ENCODE assay signal across 29 mouse cellular contexts in the genomic region with DNA sequence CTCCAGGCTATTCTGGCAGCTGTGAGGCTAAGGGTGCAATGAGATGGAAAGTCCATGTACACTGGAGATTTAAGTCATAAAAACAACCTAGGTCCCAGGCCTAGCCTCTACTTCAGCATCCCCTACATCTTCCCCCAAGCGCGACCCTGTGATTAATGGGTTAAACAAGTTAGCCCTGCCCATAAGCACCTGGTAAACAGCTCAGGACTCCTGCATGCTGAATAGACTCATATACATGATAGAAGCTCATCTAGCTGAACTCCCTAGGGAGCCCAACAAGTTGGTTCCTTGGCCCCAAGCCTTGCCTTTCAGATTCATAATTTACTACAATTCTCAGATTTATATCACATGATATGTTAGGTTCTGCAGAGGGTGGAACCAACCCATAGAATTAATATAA. TPM values are rescaled to one million over a fixed set of nuclear protein-coding genes. Genes with fewer than 3 reads are reported as not detected.
A peak's percentile ranks its signal among the peaks of the same experiment; 100 is the strongest.
DNase-seq lines count a peak whose midpoint lies in the region; ATAC-seq and TF ChIP-seq lines count a peak whose summit lies in the region.
"Had no signal": no experiment of that assay in that cellular context is flagged by ENCODE, and none has a peak within 500 bp of the region (broad histone marks: within the 10 kb centered on the region; RNA-seq: fewer than 3 reads in every experiment).

No protein-coding gene starts in this region.

- H3K27ac ChIP-seq in kidney, embryonic 16.5 days (ENCODE audit: low read length), result no peak overlapping the region
- no peak overlapping the region for H3K27ac ChIP-seq in kidney, embryonic 15.5 days
- H3K27ac ChIP-seq in hindbrain, embryonic 13.5 days, result no peak overlapping the region
- H3K27ac ChIP-seq in stomach, postnatal 0 days (replicated peaks), result no peak overlapping the region
- H3K27ac ChIP-seq: embryonic facial prominence, embryonic 10.5 days; embryonic facial prominence, embryonic 13.5 days; forebrain, embryonic 10.5 days; forebrain, embryonic 13.5 days; heart, adult 2 months; heart, embryonic 10.5 days; heart, embryonic 13.5 days; hindbrain, embryonic 15.5 days had no signal

- no peak overlapping the region for H3K9ac ChIP-seq in kidney, embryonic 16.5 days (replicated peaks; ENCODE audit: low read length)
- H3K9ac ChIP-seq in kidney, embryonic 15.5 days, result no peak overlapping the region
- no peak overlapping the region for H3K9ac ChIP-seq in hindbrain, embryonic 13.5 days
- H3K9ac ChIP-seq in stomach, postnatal 0 days (ENCODE audit: low read length), result no peak overlapping the region
- H3K9ac ChIP-seq: embryonic facial prominence, embryonic 13.5 days; forebrain, embryonic 13.5 days; heart, embryonic 13.5 days; hindbrain, embryonic 15.5 days had no signal

- WGBS in kidney, embryonic 16.5 days, result 92% methylated on average over 2 of the region's 2 CpGs
- 96% methylated on average over 2 of the region's 2 CpGs for WGBS in kidney, embryonic 15.5 days
- 98% methylated on average over 2 of the region's 2 CpGs for WGBS in hindbrain, embryonic 13.5 days
- 87% methylated on average over 2 of the region's 2 CpGs for WGBS in stomach, postnatal 0 days

- ATAC-seq in kidney, embryonic 16.5 days (ENCODE audit: low FRiP score, low TSS enrichment), result no peak
- ATAC-seq in kidney, embryonic 15.5 days (replicated peaks; ENCODE audit: low FRiP score), result no peak
- no peak for ATAC-seq in hindbrain, embryonic 13.5 days (ENCODE audit: low FRiP score)
- no peak for ATAC-seq in stomach, postnatal 0 days (ENCODE audit: low FRiP score, low TSS enrichment)
- ATAC-seq: activated CD4-positive, CD25-positive, alpha-beta regulatory T cell, adult 4 months; forebrain, embryonic 13.5 days; forebrain, embryonic 16.5 days had no signal

- peak; percentile 14 for DNase-seq in kidney, adult 11 months
- peak; percentile 19 for DNase-seq in kidney, adult 9 months
- DNase-seq in NIH3T3 (ENCODE audit: low read depth), result peak; percentile 19
- DNase-seq in ZHBTc4 (ENCODE audit: low read depth, low spot score), result peak; percentile 64
- DNase-seq in stomach, postnatal 0 days (ENCODE audit: low spot score), result no peak
- DNase-seq: adrenal gland, adult 8-10 months; adrenal gland, postnatal 25 days; cerebellum, adult 11-12 months; cerebellum, adult 8-10 months; cerebellum, postnatal 10 days; cerebellum, postnatal 36 days; embryo, embryonic 11 days; gastrocnemius, postnatal 10 days; gastrocnemius, postnatal 36 days; heart, adult 2 months; heart, postnatal 14 days; heart, postnatal 4 days had no signal

- no peak overlapping the region for H3K4me2 ChIP-seq in kidney, embryonic 16.5 days (replicated peaks; ENCODE audit: low read depth, low read length)
- H3K4me2 ChIP-seq in kidney, embryonic 15.5 days, result no peak overlapping the region
- H3K4me2 ChIP-seq in hindbrain, embryonic 13.5 days, result no peak overlapping the region
- H3K4me2 ChIP-seq in stomach, postnatal 0 days (replicated peaks; ENCODE audit: low read depth), result no peak overlapping the region
- H3K4me2 ChIP-seq: embryonic facial prominence, embryonic 13.5 days; forebrain, embryonic 13.5 days; heart, embryonic 13.5 days; hindbrain, embryonic 15.5 days had no signal

- TF ChIP-seq EP300 in stomach, postnatal 0 days (optimal IDR thresholded peaks at IDR 0.05), result no peak

- H3K36me3 ChIP-seq in kidney, embryonic 16.5 days (ENCODE audit: insufficient read depth, low read length), result no peaks in the 10 kb centered on the region
- no peaks in the 10 kb centered on the region for H3K36me3 ChIP-seq in kidney, embryonic 15.5 days
- no peaks in the 10 kb centered on the region for H3K36me3 ChIP-seq in hindbrain, embryonic 13.5 days
- H3K36me3 ChIP-seq in stomach, postnatal 0 days (ENCODE audit: control insufficient read depth, insufficient read depth, low read length), result no peaks in the 10 kb centered on the region
- H3K36me3 ChIP-seq: embryonic facial prominence, embryonic 10.5 days; embryonic facial prominence, embryonic 13.5 days; forebrain, embryonic 10.5 days; heart, embryonic 10.5 days; heart, embryonic 13.5 days; hindbrain, embryonic 15.5 days had no signal

- no peaks in the 10 kb centered on the region for H3K27me3 ChIP-seq in kidney, embryonic 16.5 days (ENCODE audit: insufficient read depth, low read length)
- no peaks in the 10 kb centered on the region for H3K27me3 ChIP-seq in kidney, embryonic 15.5 days
- no peaks in the 10 kb centered on the region for H3K27me3 ChIP-seq in hindbrain, embryonic 13.5 days
- H3K27me3 ChIP-seq in stomach, postnatal 0 days (ENCODE audit: control insufficient read depth, insufficient read depth, low read length), result no peaks in the 10 kb centered on the region
- H3K27me3 ChIP-seq: forebrain, embryonic 13.5 days; heart, embryonic 13.5 days; hindbrain, embryonic 15.5 days had no signal

- no peaks in the 10 kb centered on the region for H3K4me1 ChIP-seq in kidney, embryonic 16.5 days (ENCODE audit: insufficient read depth, low read length)
- H3K4me1 ChIP-seq in kidney, embryonic 15.5 days, result no peaks in the 10 kb centered on the region
- no peaks in the 10 kb centered on the region for H3K4me1 ChIP-seq in hindbrain, embryonic 13.5 days (replicated peaks)
- H3K4me1 ChIP-seq in stomach, postnatal 0 days (replicated peaks; ENCODE audit: control insufficient read depth, insufficient read depth), result no peaks in the 10 kb centered on the region
- H3K4me1 ChIP-seq: forebrain, embryonic 10.5 days; forebrain, embryonic 13.5 days; heart, embryonic 10.5 days; heart, embryonic 13.5 days; hindbrain, embryonic 15.5 days had no signal

- TF ChIP-seq CTCF in stomach, postnatal 0 days (IDR thresholded peaks at IDR 0.05; ENCODE audit: low read depth), result no peak

- no peaks in the 10 kb centered on the region for H3K9me3 ChIP-seq in kidney, embryonic 16.5 days (ENCODE audit: low read length)
- H3K9me3 ChIP-seq in kidney, embryonic 15.5 days (replicated peaks), result no peaks in the 10 kb centered on the region
- no peaks in the 10 kb centered on the region for H3K9me3 ChIP-seq in hindbrain, embryonic 13.5 days
- H3K9me3 ChIP-seq in stomach, postnatal 0 days (ENCODE audit: control insufficient read depth, low read length), result no peaks in the 10 kb centered on the region
- H3K9me3 ChIP-seq: embryonic facial prominence, embryonic 10.5 days; embryonic facial prominence, embryonic 13.5 days; forebrain, embryonic 10.5 days; forebrain, embryonic 13.5 days; heart, embryonic 10.5 days; heart, embryonic 13.5 days; hindbrain, embryonic 15.5 days had no signal

- no peak overlapping the region for H3K4me3 ChIP-seq in kidney, embryonic 16.5 days (ENCODE audit: low read length)
- no peak overlapping the region for H3K4me3 ChIP-seq in kidney, embryonic 15.5 days (replicated peaks)
- H3K4me3 ChIP-seq in hindbrain, embryonic 13.5 days, result no peak overlapping the region
- H3K4me3 ChIP-seq in stomach, postnatal 0 days (ENCODE audit: low read depth, low read length), result no peak overlapping the region
- H3K4me3 ChIP-seq: embryonic facial prominence, embryonic 10.5 days; embryonic facial prominence, embryonic 13.5 days; forebrain, embryonic 10.5 days; forebrain, embryonic 13.5 days; heart, adult 2 months; heart, embryonic 10.5 days; heart, embryonic 13.5 days; hindbrain, embryonic 15.5 days had no signal

RNA-seq across cellular contexts. Expression of a gene that starts 42.0 kb away (rescaled TPM):
- polyA plus RNA-seq in kidney, embryonic 16.5 days (2015; fragmentation: Nextera tagmentation; extraction: Ambion mirVana), result 65.9 and 66.9 TPM in 2 replicates
- polyA plus RNA-seq in kidney, embryonic 15.5 days (2015; fragmentation: Nextera tagmentation; extraction: Ambion mirVana), result 62.9 and 63.8 TPM in 2 replicates
- 53.1 and 57.4 TPM in 2 replicates for polyA plus RNA-seq in hindbrain, embryonic 13.5 days (2015; fragmentation: Nextera tagmentation; extraction: Ambion mirVana)
- polyA plus RNA-seq in stomach, postnatal 0 days (2015; fragmentation: Nextera tagmentation; extraction: Ambion mirVana), result 37.0 and 39.8 TPM in 2 replicates
